Mouse (Mus musculus) MEL (cell line): ENCODE results near the gene Ppif.

Experiments
- CTCF ChIP-seq, 3 experiments: IDR thresholded peaks in 2 of 3; conservative IDR thresholded peaks in 1 of 3; 2 replicates each; pipeline ENCODE4 v1.5.1; 2011 to 2012; ENCODE audit warnings: low read length in 3 of 3, low read depth in 2 of 3, mild to moderate bottlenecking in 2 of 3, improper control_type of control experiment in 1 of 3, inconsistent platforms in 1 of 3, mixed read lengths in 1 of 3, moderate library complexity in 1 of 3; ENCODE audit not compliant: control insufficient read depth in 1 of 3, insufficient read depth in 1 of 3, poor library complexity in 1 of 3, severe bottlenecking in 1 of 3
- E2F4 ChIP-seq: IDR thresholded peaks from 2 replicates; pipeline ENCODE4 v1.6.1; 2011; ENCODE audit warnings: low read depth, low read length, improper control_type of control experiment, borderline replicate concordance
- KAT2A ChIP-seq: conservative IDR thresholded peaks from 2 replicates; pipeline ENCODE4 v1.6.1; 2012; ENCODE audit warnings: low read depth, low read length, improper control_type of control experiment, inconsistent platforms
- NRF1 ChIP-seq: IDR thresholded peaks from 2 replicates; pipeline ENCODE4 v1.6.1; 2014; ENCODE audit warnings: low read depth, mild to moderate bottlenecking, inconsistent platforms, low read length, improper control_type of control experiment, moderate library complexity; ENCODE audit not compliant: poor library complexity, insufficient read depth, severe bottlenecking

GRCm38 (mm10) chr14:25666668-25667376 is 27.1 kb upstream of the Ppif start:
- TF ChIP-seq KAT2A (no peak), CTCF (IDR thresholded peaks at IDR 0.05 in 2 of 3, conservative IDR thresholded peaks at IDR 0.05 in 1 of 3; ENCODE audit: control insufficient read depth in 1 of 3, insufficient read depth in 1 of 3, low read depth in 2 of 3, low read length in 3 of 3, poor library complexity in 1 of 3, severe bottlenecking in 1 of 3) (peak; percentile 19 to 71 (median 69); a peak in 4 of 6 replicates), NRF1 (no peak), E2F4 (no peak)
